ENCODE assay signal across 8 mouse cellular contexts in genomic region chr15:61157543-61157942, GRCm38 (mm10).
A peak's percentile ranks its signal among the peaks of the same experiment; 100 is the strongest.
DNase-seq lines count a peak whose midpoint lies in the region; ATAC-seq lines count a peak whose summit lies in the region.

No protein-coding gene starts in this region.

- WGBS in embryonic facial prominence, embryonic 11.5 days, result 7% methylated on average over 13 of the region's 13 CpGs
- 6% methylated on average over 13 of the region's 13 CpGs for WGBS in limb, embryonic 12.5 days

- no peak overlapping the region for H3K9ac ChIP-seq in embryonic facial prominence, embryonic 11.5 days (replicated peaks; ENCODE audit: low read length)
- no peak overlapping the region for H3K9ac ChIP-seq in limb, embryonic 12.5 days (replicated peaks)

- H3K36me3 ChIP-seq in embryonic facial prominence, embryonic 11.5 days (replicated peaks; ENCODE audit: control insufficient read depth, insufficient read depth, low read depth, low read length), result no peaks in the 10 kb centered on the region
- H3K36me3 ChIP-seq in limb, embryonic 12.5 days, result no peaks in the 10 kb centered on the region

- peak; percentile 94 for DNase-seq in 3T3-L1 (ENCODE audit: low read depth, low spot score)
- peak; percentile 88 for DNase-seq in adrenal gland, postnatal 25 days
- DNase-seq in embryonic facial prominence, embryonic 11.5 days (ENCODE audit: low spot score), result peak; percentile 94
- DNase-seq in heart, adult 8-10 months (ENCODE audit: low spot score), result peak; percentile 91
- DNase-seq in kidney, adult 8-10 months, result peak; percentile 65 to 91
- peak; percentile 68 to 74 for DNase-seq in spleen, postnatal 36 days (ENCODE audit: low spot score in 2 of 2)

- no peaks in the 10 kb centered on the region for H3K4me1 ChIP-seq in embryonic facial prominence, embryonic 11.5 days (ENCODE audit: control insufficient read depth, insufficient read depth, low read length)
- no peaks in the 10 kb centered on the region for H3K4me1 ChIP-seq in limb, embryonic 12.5 days (replicated peaks)

- ATAC-seq in embryonic facial prominence, embryonic 11.5 days (replicated peaks; ENCODE audit: insufficient number of reproducible peaks, low FRiP score, low TSS enrichment, low read depth), result 0 out of 2 replicates have a peak, but pooled peaks have one; percentile 70
- no peak for ATAC-seq in limb, embryonic 12.5 days (ENCODE audit: insufficient number of reproducible peaks, insufficient read depth, low FRiP score, low TSS enrichment, low read depth)
- ATAC-seq in monocyte, adult 5-6 weeks (replicated peaks; ENCODE audit: insufficient number of reproducible peaks, low FRiP score, low TSS enrichment, poor library complexity, severe bottlenecking), result 0 out of 2 replicates have a peak, but pooled peaks have one; percentile 64

- H3K9me3 ChIP-seq in embryonic facial prominence, embryonic 11.5 days (replicated peaks; ENCODE audit: control insufficient read depth, low read length), result no peaks in the 10 kb centered on the region
- H3K9me3 ChIP-seq in limb, embryonic 12.5 days, result no peaks in the 10 kb centered on the region

- peak overlapping the region; percentile 60 for H3K4me2 ChIP-seq in embryonic facial prominence, embryonic 11.5 days (ENCODE audit: low read depth, low read length)
- peak overlapping the region; percentile 62 for H3K4me2 ChIP-seq in limb, embryonic 12.5 days

- peak overlapping the region; percentile 26 for H3K4me3 ChIP-seq in embryonic facial prominence, embryonic 11.5 days (ENCODE audit: low read depth, low read length)
- peak overlapping the region; percentile 32 for H3K4me3 ChIP-seq in limb, embryonic 12.5 days (replicated peaks)

- no peaks in the 10 kb centered on the region for H3K27me3 ChIP-seq in embryonic facial prominence, embryonic 11.5 days (ENCODE audit: control insufficient read depth, insufficient read depth, low read length)
- H3K27me3 ChIP-seq in limb, embryonic 12.5 days, result peaks cover 4% of the 10 kb centered on the region

- H3K27ac ChIP-seq in embryonic facial prominence, embryonic 11.5 days (replicated peaks; ENCODE audit: low read depth, low read length), result no peak overlapping the region
- no peak overlapping the region for H3K27ac ChIP-seq in limb, embryonic 12.5 days
